Mouse (Mus musculus) frontal cortex, postnatal 10 days (tissue): ENCODE data around the gene Ptprm.

Source experiments
- DNase-seq, 2 experiments: peaks; one replicate each; pipeline ENCODE4 v3.0.0; 2022; ENCODE audit warnings: low spot score in 2 of 2, mixed read lengths in 1 of 2

Ptprm gene

DNA sequence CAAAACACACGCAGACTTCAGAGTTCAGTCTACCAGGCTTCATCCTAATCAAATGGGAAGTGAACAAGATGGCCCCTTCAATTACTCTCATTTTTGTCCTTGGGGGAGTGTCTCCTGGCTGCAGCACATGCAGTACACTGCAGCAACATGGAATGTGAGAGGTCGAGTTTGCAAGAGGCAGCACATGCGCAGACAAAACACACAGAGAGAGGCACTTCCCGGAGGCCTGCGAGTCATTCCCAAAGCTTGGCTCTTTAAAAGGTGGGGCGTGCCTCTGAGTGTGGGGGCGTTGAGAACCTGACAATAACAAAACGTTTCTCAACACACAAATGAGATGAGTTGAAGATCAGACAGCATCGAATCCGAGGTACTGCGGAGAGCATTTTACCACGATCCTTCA is 215.3 kb downstream of the Ptprm start:
- DNase-seq, result no peak

DNA sequence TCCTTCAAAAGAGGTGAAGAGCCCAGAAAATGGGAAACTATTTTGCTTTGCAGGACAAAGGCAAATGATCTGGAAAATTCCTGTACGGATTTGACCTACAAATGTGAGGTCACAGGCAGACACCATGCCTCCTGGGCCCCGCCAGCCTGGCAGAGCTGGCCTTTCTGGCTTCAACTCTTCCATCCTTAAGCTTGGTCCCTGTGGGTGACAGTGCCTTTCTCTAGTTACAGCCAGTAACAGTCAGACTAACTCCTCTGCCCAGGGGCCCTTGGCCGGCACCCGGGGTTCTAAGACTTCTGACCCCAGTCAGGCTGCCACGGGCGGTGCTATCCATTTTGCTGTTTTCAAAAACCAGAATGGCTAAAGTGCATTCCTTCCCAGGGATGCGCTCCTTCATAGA is 217.4 kb downstream of the Ptprm start:
- DNase-seq, result no peak

- DNase-seq, result peak; percentile 38 to 44
Measured at GRCm38 (mm10) chr17:67136421-67136820, 217.8 kb downstream of the Ptprm start.

- no peak for DNase-seq
Measured at GRCm38 (mm10) chr17:67134235-67134634, 220.0 kb downstream of the Ptprm start.

DNA sequence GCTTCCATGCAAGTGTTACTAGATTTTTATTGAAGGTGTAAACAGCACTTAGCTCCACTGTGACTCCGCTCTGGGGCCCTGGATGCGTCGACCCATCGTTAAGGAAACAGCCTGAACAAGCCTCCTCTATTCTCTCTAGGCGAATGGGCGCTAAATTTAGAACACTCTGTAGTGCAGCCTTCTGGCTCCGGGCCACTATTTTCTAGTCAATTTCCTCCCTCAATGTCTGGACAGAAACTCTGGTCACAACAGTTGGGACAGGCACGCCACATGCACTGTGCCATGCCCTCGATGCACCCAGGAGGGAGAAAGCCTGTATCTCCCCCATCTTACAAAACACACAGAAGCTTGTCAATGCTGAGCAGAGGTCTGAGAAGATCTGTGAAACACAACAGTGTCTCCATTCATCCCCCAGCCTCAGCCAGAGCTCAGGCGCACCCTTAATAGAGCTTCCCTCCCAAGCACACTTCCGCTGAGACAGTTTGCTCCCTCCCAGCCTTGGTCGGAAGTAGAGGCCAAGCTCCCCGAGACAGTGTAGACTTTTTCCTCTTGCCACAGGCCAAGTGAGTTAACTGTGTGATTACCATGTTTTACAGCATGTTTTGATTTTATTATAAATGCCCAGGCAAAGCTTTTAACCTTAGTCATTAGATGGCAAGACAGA is 220.7 kb downstream of the Ptprm start:
- DNase-seq, result peak; percentile 32 to 36

DNA sequence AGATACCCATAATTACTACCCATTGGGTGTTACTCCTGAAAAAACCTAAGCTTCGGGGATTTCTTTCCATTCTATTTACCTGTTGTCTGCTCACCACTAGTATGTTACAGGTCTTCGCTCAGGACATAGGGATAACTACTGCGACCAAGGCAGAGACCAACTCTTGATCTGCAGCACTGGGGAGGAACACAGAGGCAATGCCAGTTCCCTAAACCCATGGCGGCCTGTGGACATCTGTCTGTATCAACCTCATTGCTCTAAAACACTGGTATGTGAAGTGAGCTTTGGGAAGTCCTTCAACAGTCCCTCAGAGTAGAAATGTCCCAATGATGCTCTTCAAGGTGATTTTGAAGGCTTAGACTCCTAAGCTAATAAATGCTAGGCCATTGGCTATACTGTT is 221.2 kb downstream of the Ptprm start:
- DNase-seq, result no peak

- no peak for DNase-seq
Measured at GRCm38 (mm10) chr17:67127530-67127929, 226.7 kb downstream of the Ptprm start.

GRCm38 (mm10) chr17:67125596-67125995 is 228.7 kb downstream of the Ptprm start:
- no peak for DNase-seq

- no peak for DNase-seq
Measured at GRCm38 (mm10) chr17:67124294-67124693, 230.0 kb downstream of the Ptprm start.

DNA sequence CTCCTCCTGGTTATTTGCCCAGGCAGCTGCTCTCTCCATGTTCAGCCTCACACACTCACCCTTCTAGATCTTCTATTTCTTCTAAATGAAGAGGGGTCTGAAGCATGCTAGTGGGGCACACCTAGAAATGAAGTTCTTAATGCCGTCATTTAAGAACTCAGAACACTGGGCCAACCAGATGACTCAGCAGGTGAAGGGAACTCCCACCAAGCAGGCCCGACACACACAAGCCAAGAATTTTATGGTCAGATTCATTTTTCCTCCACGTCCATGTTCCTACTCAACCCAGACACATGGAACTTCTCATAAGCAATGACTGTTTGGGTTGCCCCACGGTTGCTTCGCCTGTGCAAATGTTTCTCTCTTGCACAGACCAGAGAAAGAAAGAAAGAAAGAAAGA is 230.5 kb downstream of the Ptprm start:
- no peak for DNase-seq

DNA sequence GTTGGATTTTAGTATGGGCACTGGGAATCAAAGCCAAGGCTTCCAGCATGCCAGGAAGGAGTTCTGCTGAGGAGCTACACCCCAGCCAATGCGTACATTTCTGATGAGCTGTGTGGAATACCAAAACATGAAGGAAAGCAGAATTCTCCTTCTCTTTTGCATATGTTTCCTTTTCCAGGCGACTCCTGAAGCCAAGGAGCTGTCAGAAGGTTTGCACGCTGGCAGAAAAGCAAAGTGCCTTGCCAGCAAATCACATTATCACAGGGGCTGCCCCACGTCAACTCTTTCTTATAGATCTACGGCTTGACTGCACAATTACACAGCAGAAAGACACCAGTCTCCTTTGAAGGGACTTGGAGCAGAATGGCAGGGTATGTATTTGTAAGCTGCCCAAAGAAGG is 233.4 kb downstream of the Ptprm start:
- DNase-seq, result no peak

DNA sequence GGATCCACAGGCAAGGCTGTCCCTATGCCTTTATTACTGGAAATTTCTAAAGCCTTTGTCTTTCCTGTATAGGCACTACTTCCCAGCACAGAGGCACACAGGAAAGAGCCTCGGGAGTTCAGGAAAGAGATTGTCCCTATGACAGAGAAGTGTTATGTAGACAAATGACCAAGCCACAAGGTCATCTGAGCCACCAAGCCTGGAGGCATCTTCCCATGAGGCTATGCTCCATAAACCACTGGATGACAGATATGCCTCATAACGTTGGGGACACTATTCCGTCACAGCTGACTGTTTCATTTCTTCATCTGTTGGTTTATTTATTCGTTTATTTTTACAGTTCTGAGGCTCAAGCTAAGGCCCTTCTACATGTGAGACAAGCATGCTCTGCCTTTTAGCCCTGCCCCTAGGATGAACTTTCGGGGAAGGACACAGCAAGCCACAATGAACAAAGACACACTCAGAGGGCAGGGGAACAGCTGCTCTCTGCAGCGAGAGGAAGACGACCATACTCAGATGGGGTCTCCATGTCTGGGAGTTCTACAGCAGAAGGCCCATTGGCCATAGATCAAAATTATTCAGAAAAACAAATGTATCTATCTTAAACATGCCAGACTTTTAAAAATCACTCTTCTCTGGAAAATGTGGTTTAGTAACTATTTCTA is 235.4 kb downstream of the Ptprm start:
- DNase-seq, result no peak

DNA sequence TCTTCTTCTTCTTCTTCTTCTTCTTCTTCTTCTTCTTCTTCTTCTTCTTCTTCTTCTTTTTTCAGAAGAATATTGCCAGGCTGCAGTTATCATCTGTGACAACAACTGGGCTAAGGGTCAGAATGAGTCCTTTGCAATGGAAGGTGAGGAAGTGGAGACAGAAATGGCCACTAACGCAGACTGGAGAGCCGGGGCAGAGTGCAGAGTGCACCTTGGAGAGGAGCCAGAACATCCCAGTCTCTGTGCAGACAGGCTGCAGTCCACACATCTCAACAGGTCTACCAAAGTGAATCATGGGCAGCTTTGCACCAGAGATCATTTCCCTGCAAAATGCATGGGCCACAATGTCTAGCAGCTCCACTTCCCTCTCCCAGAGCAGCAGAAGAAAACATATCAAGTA is 239.4 kb downstream of the Ptprm start:
- DNase-seq, result no peak

DNA sequence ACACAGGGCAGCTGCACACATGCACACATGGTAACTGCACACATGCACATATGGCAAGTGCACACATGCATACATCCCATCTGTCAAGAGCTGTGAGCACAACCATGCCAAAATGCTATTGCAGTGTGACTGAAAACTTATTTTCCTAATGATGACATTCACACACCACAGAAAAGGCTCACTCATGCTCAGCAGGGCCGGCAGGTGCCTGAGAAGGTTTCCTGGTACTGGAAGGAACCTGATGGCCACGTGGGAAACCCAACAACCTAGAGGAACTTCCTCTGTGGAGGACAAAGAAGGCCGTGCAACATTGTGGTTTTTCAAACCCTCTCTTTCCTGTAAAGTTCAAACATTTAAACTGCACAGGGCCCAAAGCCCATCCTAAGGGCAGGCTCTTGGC is 241.6 kb downstream of the Ptprm start:
- DNase-seq, result no peak

- DNase-seq, result no peak
Measured at GRCm38 (mm10) chr17:67106176-67106575, 248.1 kb downstream of the Ptprm start.

DNA sequence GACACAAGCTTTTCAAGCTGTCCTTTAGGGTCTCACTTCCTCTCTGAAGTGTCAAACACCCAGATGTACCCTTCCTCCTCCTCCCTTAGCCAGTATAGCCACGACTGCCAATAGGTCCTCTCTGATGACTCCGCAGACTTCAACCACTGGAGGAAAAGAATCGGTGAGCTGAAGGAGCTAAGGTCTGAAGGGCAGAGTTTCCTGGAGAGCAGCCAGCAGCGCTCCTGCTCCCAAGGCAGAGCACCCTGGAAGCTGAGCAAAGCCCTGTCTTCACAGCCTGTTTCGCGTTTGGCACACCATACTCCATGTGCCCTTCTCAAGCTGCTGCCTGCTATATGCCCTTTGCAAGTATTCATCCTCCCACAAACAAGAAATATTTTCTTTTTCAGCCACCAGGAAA is 252.2 kb downstream of the Ptprm start:
- no peak for DNase-seq

DNA sequence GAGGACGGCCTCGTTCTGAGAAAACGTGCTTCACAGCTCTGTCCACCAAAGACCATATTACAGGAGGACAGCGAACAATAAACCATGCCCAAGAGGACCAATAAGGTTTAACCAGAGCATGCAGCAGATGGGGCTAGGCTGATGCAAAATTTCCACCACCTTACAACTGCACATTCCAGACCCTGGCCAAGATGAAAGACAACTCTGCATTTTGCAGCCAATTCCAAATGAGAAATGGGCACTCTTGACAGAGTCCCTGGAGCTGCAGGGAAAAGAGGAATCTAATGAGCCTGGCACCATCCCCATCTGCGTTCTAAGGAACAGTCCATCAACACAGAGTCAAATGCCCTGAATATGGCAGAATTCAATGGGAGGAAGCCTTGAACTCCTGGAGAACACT is 263.3 kb downstream of the Ptprm start:
- no peak for DNase-seq

DNA sequence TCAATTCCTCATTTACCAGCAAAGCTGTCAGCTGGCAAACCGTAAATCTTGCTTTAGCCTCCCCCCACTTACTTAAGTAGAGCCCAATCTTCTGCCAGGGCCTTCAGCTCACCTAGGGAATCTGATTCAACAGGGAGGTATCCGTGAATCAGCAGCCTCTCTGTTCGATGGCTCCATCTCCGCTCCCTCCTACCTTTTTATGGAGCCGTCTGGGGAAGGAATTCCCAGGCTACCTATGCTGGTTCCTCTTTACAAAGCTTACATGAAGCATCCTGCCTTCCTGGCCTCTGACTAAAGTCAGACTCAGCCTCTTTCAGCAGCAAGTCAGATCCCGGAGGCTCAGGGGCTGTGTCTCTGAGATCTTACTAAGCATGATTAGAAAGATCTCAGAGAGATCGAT is 264.1 kb downstream of the Ptprm start:
- DNase-seq, result no peak

DNA sequence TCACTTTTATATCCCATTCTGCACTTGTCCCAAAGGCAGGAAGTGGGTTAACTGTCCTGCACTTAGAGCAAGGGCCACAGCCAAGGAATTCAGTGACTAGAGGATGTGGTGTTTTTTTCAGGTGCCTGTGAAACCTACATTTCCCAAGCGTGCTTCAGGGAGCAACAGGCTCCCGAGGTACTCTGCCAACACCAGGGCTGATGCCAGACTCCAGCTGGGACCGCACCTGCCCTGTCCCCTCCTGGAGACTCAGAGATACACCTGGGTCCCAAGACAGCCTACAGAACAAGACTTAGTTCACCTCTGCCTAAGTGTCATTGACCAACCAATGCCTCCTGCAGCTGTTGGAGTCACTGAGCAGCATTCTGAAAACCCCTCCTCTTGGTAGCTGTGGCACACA is 264.6 kb downstream of the Ptprm start:
- no peak for DNase-seq

GRCm38 (mm10) chr17:67087585-67087984 is 266.7 kb downstream of the Ptprm start:
- DNase-seq, result no peak

GRCm38 (mm10) chr17:67086811-67087210 is 267.4 kb downstream of the Ptprm start:
- no peak for DNase-seq

GRCm38 (mm10) chr17:67084501-67084900 is 269.8 kb downstream of the Ptprm start:
- DNase-seq, result no peak

DNA sequence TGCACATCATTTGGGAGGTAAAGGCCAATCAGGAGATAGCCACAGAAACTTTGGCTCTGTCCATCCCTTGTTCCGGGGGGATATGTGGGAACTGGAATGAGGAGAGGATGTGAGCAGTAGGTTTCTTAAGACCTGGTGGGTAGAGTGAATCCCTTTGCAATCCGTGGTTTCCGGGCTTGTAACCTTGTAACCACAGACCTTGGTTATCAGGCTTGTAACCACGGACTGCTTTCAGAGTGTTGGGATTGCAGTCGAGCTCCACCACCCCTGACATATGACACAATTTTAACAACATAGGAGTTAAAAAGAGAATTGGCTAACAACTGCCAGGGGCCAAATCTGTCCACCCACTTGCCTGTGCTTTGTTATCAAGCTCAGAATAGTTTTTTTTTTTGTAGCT is 270.2 kb downstream of the Ptprm start:
- DNase-seq, result no peak

DNA sequence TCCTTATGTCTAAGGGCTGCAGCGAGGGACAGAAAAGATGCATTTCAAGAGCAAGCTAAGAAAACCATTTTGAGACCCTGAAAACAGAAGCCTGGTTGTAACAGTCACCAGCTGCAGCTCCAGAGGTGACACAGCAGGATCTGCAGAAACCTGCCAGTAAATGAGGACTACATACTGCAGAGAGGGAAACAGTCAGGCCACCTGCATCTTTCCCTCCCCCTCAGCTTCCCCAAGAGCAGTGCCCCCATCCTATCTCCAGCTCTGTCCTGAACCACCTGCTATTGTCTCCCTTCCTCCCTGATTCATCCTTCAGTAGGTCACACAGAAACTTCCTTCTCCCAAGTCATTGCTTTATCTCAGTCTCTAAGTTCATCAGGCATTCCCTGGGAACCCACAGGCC is 274.7 kb downstream of the Ptprm start:
- DNase-seq, result no peak
